Mouse (Mus musculus): Measurements from ENCODE around the gene Picalm. TPM values are rescaled to one million over a fixed set of nuclear protein-coding genes. Genes with fewer than 3 reads are reported as not detected.

Picalm gene
- polyA plus RNA-seq, 1 experiment from 2014 or later = 41.2 TPM

GRCm38 (mm10) chr7:90136736-90137135 lies 6.7 kb downstream of the Picalm start:
- H3K27me3 ChIP-seq (replicated peaks) = no peaks in the 10 kb centered on the region
- H3K4me3 ChIP-seq (replicated peaks) = no peak overlapping the region
- WGBS = 77% methylated on average over 3 of the region's 3 CpGs
- no peak overlapping the region for H3K27ac ChIP-seq
- H3K4me1 ChIP-seq = no peaks in the 10 kb centered on the region
- no peak for ATAC-seq (ENCODE audit: insufficient read depth, low FRiP score, low read depth)
- H3K4me2 ChIP-seq = no peak overlapping the region
- H3K9ac ChIP-seq = no peak overlapping the region
- no peaks in the 10 kb centered on the region for H3K36me3 ChIP-seq
- no peaks in the 10 kb centered on the region for H3K9me3 ChIP-seq

- H3K27me3 ChIP-seq (replicated peaks) = no peaks in the 10 kb centered on the region
- no peak overlapping the region for H3K27ac ChIP-seq
- no peak overlapping the region for H3K9ac ChIP-seq
- H3K9me3 ChIP-seq = no peaks in the 10 kb centered on the region
- WGBS = 68% methylated on average over 4 of the region's 4 CpGs
- no peaks in the 10 kb centered on the region for H3K36me3 ChIP-seq
- no peak for ATAC-seq (ENCODE audit: insufficient read depth, low FRiP score, low read depth)
- no peak overlapping the region for H3K4me3 ChIP-seq (replicated peaks)
- peaks cover 3% of the 10 kb centered on the region; the same call in 1 of the 2 replicates for H3K4me1 ChIP-seq
- H3K4me2 ChIP-seq = no peak overlapping the region
These were observed 8.3 kb downstream of the Picalm start for GRCm38 (mm10) chr7:90138359-90138758.

DNA sequence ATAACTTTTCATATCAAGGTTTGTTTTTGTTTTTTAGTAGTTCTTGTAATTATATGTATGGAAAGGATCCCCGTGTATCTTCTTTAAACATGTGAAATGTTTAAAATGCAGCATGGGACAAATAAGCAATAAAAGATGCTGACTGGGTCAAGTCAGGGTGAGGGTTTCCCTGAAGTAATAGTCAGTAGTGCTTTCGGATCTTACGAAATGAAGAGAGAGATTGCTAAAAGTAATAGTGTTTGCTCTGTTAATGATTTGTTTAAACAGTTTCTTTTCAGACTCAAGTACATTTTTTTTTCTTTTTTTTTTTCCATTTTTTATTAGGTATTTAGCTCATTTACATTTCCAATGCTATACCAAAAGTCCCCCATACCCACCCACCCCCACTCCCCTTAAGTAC lies 10.3 kb downstream of the Picalm start:
- no peak for ATAC-seq (ENCODE audit: insufficient read depth, low FRiP score, low read depth)
- 43% methylated on average over 3 of the region's 3 CpGs for WGBS
- Histone ChIP-seq H3K4me1 (peaks cover 3% of the 10 kb centered on the region; the same call in 1 of the 2 replicates), H3K27me3 (replicated peaks) (no peaks in the 10 kb centered on the region), H3K9ac (no peak overlapping the region), H3K27ac (no peak overlapping the region), H3K4me2 (no peak overlapping the region), H3K4me3 (replicated peaks) (no peak overlapping the region), H3K9me3 (no peaks in the 10 kb centered on the region), H3K36me3 (no peaks in the 10 kb centered on the region)

GRCm38 (mm10) chr7:90144275-90144674 lies 14.3 kb downstream of the Picalm start:
- Histone ChIP-seq H3K27ac (no peak overlapping the region), H3K9ac (no peak overlapping the region)
- WGBS = 64% methylated on average over 2 of the region's 2 CpGs

DNA sequence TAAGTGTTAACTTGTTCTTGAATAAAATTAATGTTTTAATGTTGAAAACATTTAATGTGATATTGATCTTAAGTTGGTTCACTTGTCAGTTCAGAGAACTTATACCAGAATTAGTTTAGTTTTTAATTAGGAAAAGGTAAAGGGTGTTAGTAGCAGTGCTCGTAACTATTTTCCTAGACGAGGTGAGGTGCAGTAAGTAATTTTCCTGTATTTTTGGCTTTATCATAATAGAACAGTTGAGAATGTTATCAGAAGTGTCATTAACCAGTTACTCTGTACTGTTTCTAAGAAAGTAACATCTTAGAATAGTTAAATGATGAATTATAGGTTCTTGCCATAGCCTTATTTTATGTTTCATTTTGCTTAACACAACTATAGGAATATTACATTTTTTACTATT lies 15.0 kb downstream of the Picalm start:
- peaks cover 14% of the 10 kb centered on the region; the same call in 1 of the 2 replicates for H3K4me1 ChIP-seq
- ATAC-seq (ENCODE audit: insufficient read depth, low FRiP score, low read depth) = no peak
- H3K27ac ChIP-seq = no peak overlapping the region
- no peaks in the 10 kb centered on the region for H3K9me3 ChIP-seq
- H3K27me3 ChIP-seq (replicated peaks) = no peaks in the 10 kb centered on the region
- no peaks in the 10 kb centered on the region for H3K36me3 ChIP-seq
- H3K4me3 ChIP-seq (replicated peaks) = no peak overlapping the region
- H3K4me2 ChIP-seq = no peak overlapping the region
- 48% methylated on average over 2 of the region's 2 CpGs for WGBS
- H3K9ac ChIP-seq = no peak overlapping the region

More at GRCm38 (mm10) chr7:90144275-90144674, 14.3 kb downstream of the Picalm start:
- H3K4me2 ChIP-seq = no peak overlapping the region
- ATAC-seq (ENCODE audit: insufficient read depth, low FRiP score, low read depth) = no peak
- H3K4me3 ChIP-seq (replicated peaks) = no peak overlapping the region
- H3K4me1 ChIP-seq = peaks cover 14% of the 10 kb centered on the region; the same call in 1 of the 2 replicates
- no peaks in the 10 kb centered on the region for H3K9me3 ChIP-seq
- no peaks in the 10 kb centered on the region for H3K27me3 ChIP-seq (replicated peaks)
- no peaks in the 10 kb centered on the region for H3K36me3 ChIP-seq

DNA sequence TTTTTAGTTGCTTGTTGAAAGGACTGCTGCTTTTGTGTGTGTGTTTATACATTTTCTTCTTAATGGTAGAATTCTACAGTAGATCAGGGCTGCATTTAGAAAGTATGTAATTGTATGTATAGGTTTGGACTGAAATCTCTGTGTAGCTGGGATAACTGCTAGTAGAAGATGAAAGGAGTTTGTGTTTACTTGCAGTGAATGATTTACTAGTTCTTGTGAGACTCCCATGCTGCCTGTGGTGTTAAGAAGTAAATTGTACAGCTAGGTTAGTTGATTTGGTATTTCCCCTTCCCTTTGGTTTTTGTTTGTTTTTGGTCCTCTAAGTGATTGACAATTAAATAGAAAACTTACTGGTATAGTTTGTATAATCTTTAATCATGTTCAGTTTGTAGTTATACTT lies 15.4 kb downstream of the Picalm start:
- Histone ChIP-seq H3K9ac (no peak overlapping the region), H3K4me1 (peaks cover 14% of the 10 kb centered on the region; the same call in 1 of the 2 replicates), H3K27ac (no peak overlapping the region), H3K36me3 (no peaks in the 10 kb centered on the region), H3K9me3 (no peaks in the 10 kb centered on the region), H3K27me3 (replicated peaks) (no peaks in the 10 kb centered on the region), H3K4me2 (no peak overlapping the region), H3K4me3 (replicated peaks) (no peak overlapping the region)
- 0 out of 2 replicates have a peak, but pooled peaks have one; percentile 32 for ATAC-seq (ENCODE audit: insufficient read depth, low FRiP score, low read depth)

- Histone ChIP-seq H3K4me1 (peaks cover 14% of the 10 kb centered on the region; the same call in 1 of the 2 replicates), H3K9ac (no peak overlapping the region), H3K9me3 (no peaks in the 10 kb centered on the region), H3K36me3 (no peaks in the 10 kb centered on the region), H3K27me3 (replicated peaks) (no peaks in the 10 kb centered on the region), H3K4me2 (peak overlapping the region; percentile 42), H3K27ac (peak overlapping the region; percentile 57; the same call in 1 of the 2 replicates), H3K4me3 (replicated peaks) (no peak overlapping the region)
- peak; percentile 61; the same call in 1 of the 2 replicates for ATAC-seq (ENCODE audit: insufficient read depth, low FRiP score, low read depth)
- WGBS = 41% methylated on average over 4 of the region's 4 CpGs
These were observed 15.9 kb downstream of the Picalm start for GRCm38 (mm10) chr7:90145897-90146296.

DNA sequence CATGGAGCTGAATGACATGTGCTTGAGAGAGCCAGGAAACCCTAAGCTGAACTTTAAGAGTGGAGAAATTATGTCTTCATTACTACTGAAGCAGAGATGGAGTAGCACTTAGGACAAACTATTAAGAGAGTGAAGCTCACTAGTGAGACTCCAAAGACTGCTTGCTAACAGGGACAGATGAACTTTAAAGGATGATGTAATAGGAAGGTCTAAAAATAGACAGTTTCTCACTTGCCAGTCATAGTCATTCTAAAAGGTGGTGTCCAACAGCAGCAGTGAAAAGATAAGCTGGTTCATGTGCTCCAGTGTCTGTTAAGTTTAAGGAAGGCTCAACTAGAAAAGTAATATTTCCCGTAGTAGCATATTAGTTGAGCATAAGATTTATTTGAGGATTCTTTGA lies 16.3 kb downstream of the Picalm start:
- no peak overlapping the region for H3K9ac ChIP-seq
- no peaks in the 10 kb centered on the region for H3K27me3 ChIP-seq (replicated peaks)
- peak overlapping the region; percentile 57; the same call in 1 of the 2 replicates for H3K27ac ChIP-seq
- WGBS = 33% methylated on average over 1 of the region's 1 CpGs
- H3K9me3 ChIP-seq = no peaks in the 10 kb centered on the region
- H3K4me1 ChIP-seq = peaks cover 14% of the 10 kb centered on the region; the same call in 1 of the 2 replicates
- H3K4me3 ChIP-seq (replicated peaks) = no peak overlapping the region
- peak overlapping the region; percentile 42; the same call in 1 of the 2 replicates for H3K4me2 ChIP-seq
- H3K36me3 ChIP-seq = no peaks in the 10 kb centered on the region
- ATAC-seq (ENCODE audit: insufficient read depth, low FRiP score, low read depth) = peak; percentile 88

DNA sequence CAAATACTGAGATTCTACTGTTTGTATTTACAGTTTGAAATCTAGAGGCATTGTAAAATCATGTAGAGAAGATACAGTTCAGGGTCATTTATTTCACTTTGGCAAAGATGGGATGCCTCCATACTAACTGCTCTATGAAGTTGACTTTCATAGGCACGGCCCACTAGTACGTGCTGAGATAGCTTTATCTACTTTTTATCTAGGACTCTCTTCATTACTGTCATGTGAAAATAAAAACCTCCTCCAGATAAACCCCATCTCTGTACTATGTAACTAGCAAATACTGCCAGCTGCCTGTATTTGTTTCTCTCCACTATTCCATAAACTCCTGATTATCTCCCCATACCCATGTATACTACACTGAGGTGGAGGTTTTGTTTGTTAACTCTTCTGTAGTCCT lies 18.0 kb downstream of the Picalm start:
- no peak overlapping the region for H3K4me3 ChIP-seq (replicated peaks)

GRCm38 (mm10) chr7:90148516-90148915 lies 18.5 kb downstream of the Picalm start:
- no peak overlapping the region for H3K9ac ChIP-seq
- H3K4me2 ChIP-seq = no peak overlapping the region
- H3K27ac ChIP-seq = no peak overlapping the region
- no peaks in the 10 kb centered on the region for H3K9me3 ChIP-seq
- ATAC-seq (ENCODE audit: insufficient read depth, low FRiP score, low read depth) = no peak
- peaks cover 10% of the 10 kb centered on the region; the same call in 1 of the 2 replicates for H3K4me1 ChIP-seq
- no peak overlapping the region for H3K4me3 ChIP-seq (replicated peaks)
- 36% methylated on average over 1 of the region's 1 CpGs for WGBS
- H3K27me3 ChIP-seq (replicated peaks) = no peaks in the 10 kb centered on the region
- H3K36me3 ChIP-seq = no peaks in the 10 kb centered on the region

More for the DNA sequence above, 18.0 kb downstream of the Picalm start:
- Histone ChIP-seq H3K9me3 (no peaks in the 10 kb centered on the region), H3K9ac (no peak overlapping the region), H3K4me2 (no peak overlapping the region), H3K4me1 (peaks cover 10% of the 10 kb centered on the region; the same call in 1 of the 2 replicates), H3K27me3 (replicated peaks) (no peaks in the 10 kb centered on the region), H3K36me3 (no peaks in the 10 kb centered on the region), H3K27ac (no peak overlapping the region)
- no peak for ATAC-seq (ENCODE audit: insufficient read depth, low FRiP score, low read depth)
- 39% methylated on average over 2 of the region's 2 CpGs for WGBS

GRCm38 (mm10) chr7:90150311-90150710 lies 20.3 kb downstream of the Picalm start:
- no peaks in the 10 kb centered on the region for H3K9me3 ChIP-seq
- H3K27me3 ChIP-seq (replicated peaks) = no peaks in the 10 kb centered on the region
- 40% methylated on average over 2 of the region's 2 CpGs for WGBS
- no peak overlapping the region for H3K9ac ChIP-seq
- H3K27ac ChIP-seq = no peak overlapping the region
- H3K4me1 ChIP-seq = peaks cover 10% of the 10 kb centered on the region; the same call in 1 of the 2 replicates
- H3K36me3 ChIP-seq = no peaks in the 10 kb centered on the region
- no peak overlapping the region for H3K4me2 ChIP-seq
- 0 out of 2 replicates have a peak, but pooled peaks have one; percentile 25 for ATAC-seq (ENCODE audit: insufficient read depth, low FRiP score, low read depth)
- H3K4me3 ChIP-seq (replicated peaks) = no peak overlapping the region

DNA sequence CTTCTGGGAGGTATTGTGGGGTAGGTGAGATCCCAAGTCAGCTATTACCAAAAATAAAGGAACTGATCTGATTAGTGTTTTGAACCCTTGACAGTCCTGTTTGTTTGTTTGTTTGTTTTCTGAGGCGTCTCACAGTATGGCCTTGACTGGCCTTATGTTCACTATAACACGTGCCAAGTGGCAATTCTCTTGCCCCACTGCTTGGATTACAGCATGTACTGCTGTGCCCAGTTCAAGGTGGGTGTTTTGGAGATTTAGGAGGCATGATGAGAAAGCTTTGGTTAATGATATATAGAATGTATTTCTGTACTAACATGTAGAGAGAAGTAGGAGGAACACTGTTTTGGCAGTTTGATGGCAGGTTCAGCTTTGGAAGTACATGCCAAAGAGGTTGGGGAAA lies 28.0 kb downstream of the Picalm start:
- no peaks in the 10 kb centered on the region for H3K27me3 ChIP-seq (replicated peaks)
- ATAC-seq (ENCODE audit: insufficient read depth, low FRiP score, low read depth) = no peak
- no peak overlapping the region for H3K4me3 ChIP-seq (replicated peaks)
- 84% methylated on average over 2 of the region's 2 CpGs for WGBS
- peaks cover 7% of the 10 kb centered on the region; the same call in 1 of the 2 replicates for H3K36me3 ChIP-seq
- H3K4me1 ChIP-seq = no peaks in the 10 kb centered on the region
- H3K9me3 ChIP-seq = no peaks in the 10 kb centered on the region
- no peak overlapping the region for H3K27ac ChIP-seq
- no peak overlapping the region for H3K4me2 ChIP-seq
- H3K9ac ChIP-seq = no peak overlapping the region

DNA sequence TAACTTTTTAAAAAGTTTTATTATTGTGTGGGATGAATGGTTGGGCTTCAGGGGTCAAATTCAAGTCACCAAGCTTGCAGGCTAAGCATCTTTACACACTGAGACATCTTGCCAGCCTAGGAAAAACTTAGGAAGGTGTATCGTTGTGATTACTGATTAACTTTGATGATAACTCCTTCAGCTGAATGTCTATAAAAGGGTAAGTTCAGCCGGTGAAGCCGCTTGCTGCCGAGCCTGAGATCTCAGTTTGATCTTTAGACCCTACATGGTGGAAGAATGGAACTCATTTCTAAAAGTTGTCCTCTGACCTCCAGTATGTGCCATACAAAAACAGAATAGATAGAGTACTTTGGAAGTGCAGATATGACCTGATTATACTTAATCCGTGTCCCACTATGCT lies 30.6 kb downstream of the Picalm start:
- Histone ChIP-seq H3K27me3 (replicated peaks) (no peaks in the 10 kb centered on the region), H3K4me3 (replicated peaks) (no peak overlapping the region), H3K4me2 (no peak overlapping the region), H3K4me1 (no peaks in the 10 kb centered on the region), H3K27ac (no peak overlapping the region), H3K9ac (no peak overlapping the region), H3K9me3 (no peaks in the 10 kb centered on the region), H3K36me3 (peaks cover 10% of the 10 kb centered on the region; the same call in 1 of the 2 replicates)
- WGBS = 80% methylated on average over 5 of the region's 5 CpGs
- ATAC-seq (ENCODE audit: insufficient read depth, low FRiP score, low read depth) = no peak

All from stomach, embryonic 15.5 days (tissue).